Mouse (Mus musculus) T-helper 2 cell (primary cell): Measurements from ENCODE around the gene Adat2.

Source experiments
- in situ Hi-C: fragments of 300-600 bp; cut with MboI, MseI; formaldehyde crosslinking; loops from one replicate; pipeline ENCODE4 v1.15.1; 2025; ENCODE audit warnings: high pct_unique_total_duplicates

Adat2 gene

DNA sequence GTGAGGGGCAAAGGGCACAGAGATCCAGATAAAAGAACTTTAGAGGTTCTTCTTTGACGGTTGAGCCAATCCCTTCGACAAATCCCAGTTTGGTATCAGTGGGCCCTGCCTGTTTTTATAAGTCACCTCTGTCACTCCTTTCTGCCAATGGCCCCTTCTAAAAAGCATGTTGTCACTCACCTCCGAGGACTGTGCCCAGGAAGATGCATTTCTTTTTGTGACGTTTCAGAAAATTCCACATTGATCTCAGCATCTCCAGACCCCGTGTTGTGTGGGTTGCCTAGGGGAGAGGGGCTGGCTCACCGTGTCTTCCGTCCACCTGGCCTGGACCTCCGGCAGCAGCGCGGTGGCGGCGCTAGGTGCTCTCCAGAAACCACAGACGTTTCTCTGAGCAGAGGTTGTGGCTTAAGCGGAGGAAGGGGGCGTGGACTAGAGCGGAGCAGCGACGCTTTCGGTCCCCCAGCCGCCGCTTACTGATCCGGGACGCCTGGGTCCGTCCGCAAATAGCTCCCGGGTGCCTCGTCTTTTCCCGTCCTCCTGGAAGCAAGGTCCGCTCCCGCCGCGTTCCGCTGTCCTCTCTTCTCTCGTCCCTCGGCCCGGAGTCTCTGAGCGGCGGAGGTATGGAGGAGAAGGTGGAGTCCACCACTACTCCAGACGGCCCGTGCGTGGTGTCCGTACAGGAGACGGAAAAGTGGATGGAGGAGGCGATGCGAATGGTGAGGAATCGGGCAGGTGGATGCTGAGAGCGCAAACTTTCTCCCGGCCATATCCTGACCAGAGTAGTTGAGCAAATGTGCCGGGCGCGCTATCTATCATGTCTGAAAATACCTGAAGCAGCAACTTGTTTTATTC lies at the start of gene Adat2, which contains the start of gene Pex3:
Gene Adat2 (plus strand): TSS at position 249 of the 852 bp plus-strand sequence.
Gene Pex3 (minus strand): TSS at position 497 of the 852 bp plus-strand sequence.
- in situ Hi-C loops = loop anchor here (25.0 kb wide), 1 partner anchor 384 kb away; no protein-coding TSS in a partner anchor

DNA sequence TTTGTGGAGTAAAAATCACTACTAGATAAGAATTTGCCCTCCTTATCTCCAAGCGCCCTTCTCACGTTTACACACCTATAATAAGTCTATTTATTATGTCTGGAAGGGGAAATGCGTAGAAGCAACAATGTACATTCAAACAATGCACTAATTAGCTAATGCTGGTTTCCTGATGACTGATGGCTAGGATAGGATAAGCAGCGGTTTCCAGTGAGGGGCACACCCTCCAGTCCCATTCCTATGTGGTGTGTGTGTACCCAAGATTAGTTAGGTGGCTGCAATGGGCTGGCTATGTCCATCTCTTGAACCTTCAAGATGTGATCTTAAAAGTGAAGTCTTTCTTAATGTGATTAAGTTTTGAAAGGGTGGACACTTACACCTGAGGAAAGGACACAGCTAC lies 30.8 kb upstream of the Adat2 start:
- in situ Hi-C loops = no loop called here

DNA sequence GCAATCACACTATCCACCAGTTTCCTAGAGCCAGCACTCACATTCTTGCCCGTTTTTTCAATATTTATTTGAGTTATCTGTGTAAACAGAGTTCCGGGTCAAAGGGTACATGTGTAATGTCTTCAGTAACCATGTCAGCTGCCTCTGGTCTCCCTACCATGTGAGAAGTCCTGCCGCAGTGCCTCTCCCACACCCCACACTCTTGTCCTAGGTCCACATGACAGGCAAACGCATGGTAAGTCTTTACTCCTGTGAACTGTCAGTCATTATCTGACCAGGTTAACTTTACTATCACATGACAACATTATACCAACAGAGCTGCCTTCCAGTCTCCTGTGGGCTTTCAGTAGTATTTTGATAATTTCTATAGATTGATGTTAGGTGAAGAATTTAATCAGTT lies 24.5 kb upstream of the Adat2 start:
- in situ Hi-C loops = no loop called here

DNA sequence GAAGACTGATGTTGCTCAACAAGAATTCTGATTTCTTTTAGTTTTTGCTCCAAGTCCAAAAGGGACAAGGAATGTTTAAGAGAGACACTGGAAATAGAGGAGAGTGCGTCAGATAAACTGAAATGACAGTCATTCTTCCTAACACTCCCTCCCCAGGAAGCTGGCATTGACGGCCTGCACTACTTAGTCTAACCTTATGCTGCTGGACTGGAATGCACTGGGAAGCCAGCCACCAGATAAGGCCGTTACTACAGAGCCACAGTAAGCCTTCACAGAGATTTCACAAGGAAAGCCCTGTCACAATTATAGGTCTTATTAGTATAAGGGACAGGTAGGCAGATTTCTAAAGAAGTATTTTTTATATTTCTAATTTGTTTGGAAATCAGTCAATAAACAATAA lies 17.9 kb upstream of the Adat2 start:
- in situ Hi-C loops = no loop called here

DNA sequence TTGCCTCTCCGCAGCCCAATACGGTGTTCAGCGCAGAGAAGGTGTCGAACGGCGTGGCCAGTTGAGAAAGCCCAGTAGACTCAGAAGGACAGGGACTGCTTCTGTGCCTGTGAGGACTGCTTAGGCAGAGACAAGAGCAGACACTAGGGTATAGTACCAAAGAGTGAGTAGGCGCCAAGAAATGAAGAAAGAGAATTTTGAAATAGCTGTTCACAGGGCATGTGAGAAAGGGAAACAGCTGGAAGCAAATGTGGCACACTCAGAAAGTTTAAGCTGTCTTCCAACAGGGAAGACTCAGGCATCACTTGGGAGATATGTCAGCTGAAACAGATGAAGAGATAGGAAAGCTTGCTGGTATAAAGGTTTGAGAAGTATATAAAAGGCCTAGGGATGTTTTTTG lies 16.0 kb upstream of the Adat2 start:
- in situ Hi-C loops = no loop called here

DNA sequence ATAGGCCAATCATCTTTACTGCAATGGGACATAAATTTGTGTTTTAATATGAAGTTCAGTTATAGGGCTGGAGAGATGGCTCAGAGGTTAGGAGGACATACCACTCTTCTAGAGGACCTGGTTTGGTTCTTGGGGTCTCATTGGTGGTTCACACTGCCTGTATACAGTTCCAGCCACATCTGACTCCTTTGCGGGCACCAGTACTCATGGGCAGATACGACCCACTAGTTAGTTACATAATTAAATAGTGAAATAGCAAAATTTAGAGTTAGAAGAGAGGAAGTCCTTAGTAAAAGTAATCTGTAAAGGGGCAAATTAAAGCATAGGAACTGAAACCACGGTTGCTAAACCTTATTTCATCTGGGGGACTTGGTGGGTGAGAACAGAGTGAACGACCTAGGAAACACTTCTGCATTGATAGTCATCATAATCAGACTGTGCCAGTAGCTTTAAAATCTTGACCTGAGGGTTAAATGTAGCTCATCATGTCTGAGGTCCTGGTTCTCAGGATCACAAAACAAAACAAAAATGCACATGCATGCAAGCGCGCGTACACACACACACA lies 12.8 kb upstream of the Adat2 start:
- in situ Hi-C loops = no loop called here

DNA sequence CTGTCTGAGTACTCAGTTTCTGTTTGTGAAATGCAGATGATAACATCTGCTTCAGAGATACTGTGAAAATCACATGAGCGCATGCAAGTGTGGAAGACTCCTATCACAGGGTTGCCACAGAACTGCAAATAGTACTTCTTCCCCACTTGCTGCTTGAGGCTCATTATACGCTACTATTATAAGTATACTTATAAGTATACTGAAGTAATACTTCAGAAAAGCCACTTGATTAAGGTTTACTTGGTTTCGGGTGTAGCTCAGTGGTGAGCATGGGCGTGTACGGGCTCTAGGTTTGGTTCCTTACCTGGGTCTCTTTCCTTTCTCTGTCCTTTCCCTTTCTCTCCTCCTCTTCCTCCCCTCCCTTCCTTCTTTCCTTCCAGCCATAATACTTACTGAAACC lies 11.0 kb upstream of the Adat2 start:
- in situ Hi-C loops = no loop called here

DNA sequence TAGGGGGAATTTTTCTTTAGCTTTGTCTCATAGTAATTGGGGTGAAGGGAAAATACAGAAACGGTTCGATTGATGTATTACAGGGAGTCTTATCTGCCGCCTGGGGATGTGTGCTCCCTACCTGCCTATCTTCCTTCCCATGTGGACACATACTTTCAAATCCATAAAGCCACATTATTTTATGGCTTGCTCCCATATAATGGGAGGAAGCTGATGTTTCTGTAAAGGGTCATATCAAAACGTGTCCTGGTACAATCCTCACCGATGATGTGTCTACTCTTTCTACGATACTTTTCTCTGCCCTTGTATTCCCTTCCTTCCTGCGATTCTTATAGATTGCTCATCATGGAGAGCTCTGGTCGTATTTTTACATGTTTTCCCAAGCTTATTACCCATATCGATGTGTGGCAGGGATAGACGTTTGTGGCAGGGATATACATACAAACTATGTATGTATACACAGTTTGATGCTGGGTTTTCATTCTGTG lies 848 bp downstream of the Adat2 start:
- in situ Hi-C loops = loop anchor here (25.0 kb wide), 1 partner anchor 384 kb away; no protein-coding TSS in a partner anchor

DNA sequence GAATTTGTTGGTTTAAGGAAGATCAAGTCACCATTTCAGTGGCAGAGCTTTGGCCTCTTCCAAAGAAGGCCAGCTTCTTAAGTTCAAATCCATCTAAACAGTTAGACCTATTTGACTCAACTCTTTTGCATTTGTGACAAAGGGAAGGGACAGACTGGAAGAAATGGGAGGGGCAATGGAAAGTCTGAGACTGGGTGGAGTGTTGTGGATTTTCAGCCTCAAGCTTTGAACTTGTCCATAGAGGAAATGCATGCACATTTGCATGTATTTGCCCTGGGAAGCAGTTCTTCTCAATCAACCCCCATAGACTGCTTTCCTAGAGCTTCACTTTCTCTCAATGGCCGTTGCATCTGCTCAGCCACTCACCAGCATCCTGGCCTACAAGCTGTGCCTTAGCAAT lies 1.6 kb downstream of the Adat2 start:
- in situ Hi-C loops = loop anchor here (25.0 kb wide), 1 partner anchor 383 kb away; no protein-coding TSS in a partner anchor

DNA sequence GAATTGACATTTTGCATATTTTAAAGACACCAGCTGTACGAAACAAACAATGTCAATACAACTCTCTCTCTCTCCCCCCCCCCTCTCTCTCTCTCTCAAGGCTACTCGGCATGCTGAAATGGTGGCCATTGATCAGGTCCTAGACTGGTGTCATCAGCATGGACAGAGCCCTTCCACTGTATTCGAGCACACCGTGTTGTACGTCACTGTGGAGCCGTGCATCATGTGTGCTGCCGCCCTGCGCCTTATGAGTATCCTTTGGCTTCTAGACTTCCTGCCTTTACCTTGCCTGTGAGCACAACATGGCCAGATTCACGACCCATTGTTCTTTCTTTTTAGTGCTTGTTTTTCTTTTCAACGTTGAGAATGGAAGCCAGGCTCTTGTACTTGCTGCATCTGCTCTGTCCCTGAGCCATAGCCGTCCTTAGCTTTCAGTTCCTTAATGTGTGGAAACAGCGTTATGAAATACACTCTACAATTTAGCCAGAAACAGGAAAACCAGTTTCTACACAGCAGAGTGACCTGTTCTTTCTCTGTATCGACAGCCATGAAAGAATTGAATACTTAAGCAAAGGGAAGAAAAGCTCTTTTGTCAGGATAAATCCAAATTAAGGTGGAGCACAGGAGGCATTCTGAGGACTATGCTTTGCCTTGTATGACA lies 7.5 kb downstream of the Adat2 start:
- in situ Hi-C loops = loop anchor here (10.0 to 25.0 kb wide), 3 partner anchors 377 to 765 kb away; no protein-coding TSS in a partner anchor

DNA sequence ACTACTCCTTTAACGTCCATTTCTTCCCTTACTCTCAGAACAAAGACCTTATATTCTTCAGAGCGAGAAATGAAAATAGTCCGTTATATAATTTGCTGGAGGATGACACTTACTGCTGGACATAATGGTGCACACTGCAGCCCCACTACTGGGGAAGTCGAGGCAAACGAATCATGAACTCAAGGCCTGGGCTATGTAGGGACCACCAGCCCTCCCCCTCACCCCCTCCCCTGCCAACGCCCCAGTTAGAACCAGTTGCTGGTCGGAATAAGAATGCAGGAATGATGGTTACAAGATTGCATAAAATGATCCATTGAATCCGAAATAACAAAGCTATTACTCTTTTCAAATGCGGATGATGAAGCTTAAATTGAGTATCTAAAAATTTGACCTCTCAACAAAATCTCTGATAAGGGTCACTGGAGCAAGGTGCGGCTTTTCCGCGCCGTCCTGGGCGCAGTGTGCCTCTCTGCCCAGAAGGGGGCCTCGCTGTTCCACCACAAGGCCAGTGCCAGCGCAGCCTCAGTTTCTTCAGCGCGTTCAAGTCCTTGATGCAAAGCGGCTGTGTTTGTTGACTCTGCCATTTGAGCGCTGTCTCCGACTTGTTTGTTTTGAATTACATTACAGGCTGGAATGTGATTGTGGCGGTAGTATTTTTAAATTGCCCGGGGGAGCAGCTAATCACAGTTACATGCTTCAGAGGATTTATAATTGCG lies 11.8 kb downstream of the Adat2 start:
- in situ Hi-C loops = loop anchor here (10.0 to 25.0 kb wide), 3 partner anchors 373 to 760 kb away; no protein-coding TSS in a partner anchor

DNA sequence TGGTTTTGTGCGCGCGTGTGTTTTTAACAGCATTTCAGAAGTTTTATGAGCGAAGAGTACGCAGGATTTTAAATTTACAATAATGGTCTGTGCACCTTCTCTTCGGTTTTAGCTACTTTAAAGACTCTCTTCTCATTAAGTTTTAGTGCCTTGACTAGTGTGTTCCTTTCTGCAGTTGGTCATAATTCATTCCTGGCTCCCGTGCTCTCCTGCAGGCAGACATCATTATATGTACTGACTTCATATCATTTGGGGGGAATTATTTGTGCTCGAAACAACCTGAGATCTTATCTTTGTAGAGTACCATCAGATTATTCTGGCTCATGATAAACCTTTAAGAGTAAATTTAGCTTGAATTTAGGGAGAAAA lies 12.4 kb downstream of the Adat2 start:
- in situ Hi-C loops = loop anchor here (10.0 to 25.0 kb wide), 3 partner anchors 372 to 760 kb away; no protein-coding TSS in a partner anchor

DNA sequence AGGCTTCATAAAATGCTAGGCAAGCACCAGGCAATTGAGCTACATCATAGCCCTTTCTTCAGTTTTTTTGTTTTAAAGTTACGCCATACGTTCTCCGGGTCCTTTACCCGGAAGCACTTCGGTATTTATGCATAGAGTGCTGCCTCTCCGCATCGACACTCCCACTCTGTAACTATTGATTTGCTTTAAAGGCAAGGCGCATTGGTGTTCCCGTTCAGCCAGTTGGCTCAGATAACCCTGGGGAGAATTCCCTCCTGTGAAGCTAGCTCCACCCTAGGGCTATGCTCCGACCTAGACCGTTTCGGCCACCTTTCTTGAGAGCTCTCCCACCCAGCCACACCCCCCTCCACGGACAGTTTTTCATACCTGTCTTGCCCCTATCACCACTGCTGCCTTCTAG lies 13.7 kb downstream of the Adat2 start:
- in situ Hi-C loops = loop anchor here (10.0 to 25.0 kb wide), 3 partner anchors 371 to 758 kb away; no protein-coding TSS in a partner anchor

DNA sequence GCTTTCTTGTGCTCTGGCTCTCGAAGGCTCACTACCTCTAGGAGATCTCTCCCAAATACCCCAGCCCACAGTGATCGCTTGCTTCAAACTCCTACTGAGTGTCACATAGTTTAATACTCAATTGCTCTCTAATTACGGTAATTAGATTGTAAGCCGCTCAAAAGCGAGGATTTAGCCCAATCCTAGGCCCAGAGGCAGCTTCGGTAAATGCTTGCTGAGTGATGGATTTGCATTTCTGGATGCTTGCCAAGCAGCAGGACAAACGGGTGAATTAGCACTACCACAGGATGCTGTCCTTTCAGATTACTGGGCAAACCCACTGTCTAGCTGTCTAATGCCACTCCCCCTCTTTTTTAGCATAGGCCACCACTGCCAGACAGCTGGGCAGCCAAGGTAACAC lies 17.1 kb downstream of the Adat2 start:
- in situ Hi-C loops = loop anchor here (10.0 to 25.0 kb wide), 3 partner anchors 367 to 755 kb away; no protein-coding TSS in a partner anchor

DNA sequence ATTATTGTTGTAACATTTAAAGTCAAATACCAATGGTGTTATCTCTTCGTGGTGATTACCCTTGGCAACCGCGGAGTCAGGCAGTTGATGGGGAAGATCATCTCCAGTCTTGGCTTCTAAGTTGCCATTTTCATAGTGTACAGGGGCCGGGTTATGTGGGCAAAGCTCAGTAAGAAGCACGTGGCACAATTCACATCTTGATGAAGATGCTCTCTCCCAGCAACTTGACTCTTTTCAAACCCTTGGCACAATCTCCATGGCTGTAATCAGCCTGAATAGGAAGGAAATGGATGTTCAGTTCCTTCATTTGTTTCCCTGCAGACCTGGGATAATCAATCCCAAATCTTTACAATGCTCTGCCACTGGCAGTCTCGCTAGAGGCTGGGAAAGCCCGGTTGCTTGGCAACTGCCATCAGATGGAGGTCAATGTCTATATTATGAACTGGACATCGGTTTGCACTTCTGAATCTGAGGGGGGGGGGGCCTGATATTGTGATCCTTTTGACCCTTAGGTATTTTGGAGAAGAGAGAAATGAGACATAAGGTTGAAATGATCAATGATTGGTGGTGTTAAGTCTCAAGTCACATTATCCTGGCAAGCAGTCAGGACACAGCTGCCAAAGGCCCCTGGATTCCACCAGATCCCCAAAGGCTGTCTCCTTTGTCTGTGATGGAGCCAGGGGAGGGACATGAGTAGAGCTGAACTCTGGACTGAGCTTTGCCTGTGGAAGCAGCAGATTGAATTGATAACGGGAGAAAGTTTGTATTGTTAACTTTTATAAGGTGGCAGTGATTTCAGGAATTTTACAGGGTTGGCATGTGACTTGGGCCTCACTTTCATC lies 18.2 kb downstream of the Adat2 start:
- in situ Hi-C loops = loop anchor here (25.0 kb wide), 1 partner anchor 366 kb away; no protein-coding TSS in a partner anchor

DNA sequence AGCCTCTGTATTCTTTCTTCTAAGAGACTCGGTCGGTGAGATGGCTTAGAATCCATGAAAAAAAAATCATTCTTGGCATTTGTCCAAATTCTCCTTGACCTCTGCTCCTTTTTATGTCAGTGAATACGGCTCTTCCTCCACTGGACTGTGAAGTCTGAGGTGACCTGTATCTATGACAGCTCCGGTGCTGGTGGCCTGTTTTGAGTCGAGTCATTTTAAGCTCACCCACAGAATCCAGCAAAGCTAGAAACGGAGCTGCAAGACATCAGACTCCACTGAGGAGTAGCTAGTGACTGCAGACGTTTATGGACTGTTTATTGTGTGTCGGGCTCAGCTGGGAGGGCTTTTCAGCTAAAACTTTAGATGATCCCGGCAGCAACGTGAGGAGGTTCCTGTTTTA lies 19.3 kb downstream of the Adat2 start:
- in situ Hi-C loops = loop anchor here (25.0 kb wide), 1 partner anchor 365 kb away; no protein-coding TSS in a partner anchor

DNA sequence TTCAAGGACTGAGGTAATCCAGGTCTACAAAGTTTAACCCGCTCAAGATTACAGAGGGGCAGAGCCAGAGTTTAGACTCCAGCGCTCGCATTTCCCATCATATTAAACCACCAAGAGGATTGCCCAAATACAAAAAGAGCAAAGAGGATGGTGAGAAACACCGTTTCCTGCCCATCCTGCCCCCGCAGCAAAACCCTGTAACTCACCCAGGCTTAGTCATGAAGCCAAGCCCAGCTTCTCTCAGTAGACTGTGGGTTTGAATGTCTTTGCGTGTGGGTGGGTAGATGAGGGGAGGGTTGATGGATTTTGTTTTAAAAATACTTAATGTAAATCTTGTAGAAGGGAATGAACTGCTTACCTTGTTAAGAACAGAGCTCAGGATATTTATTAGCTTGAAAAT lies 19.7 kb downstream of the Adat2 start:
- in situ Hi-C loops = loop anchor here (25.0 kb wide), 1 partner anchor 365 kb away; no protein-coding TSS in a partner anchor

DNA sequence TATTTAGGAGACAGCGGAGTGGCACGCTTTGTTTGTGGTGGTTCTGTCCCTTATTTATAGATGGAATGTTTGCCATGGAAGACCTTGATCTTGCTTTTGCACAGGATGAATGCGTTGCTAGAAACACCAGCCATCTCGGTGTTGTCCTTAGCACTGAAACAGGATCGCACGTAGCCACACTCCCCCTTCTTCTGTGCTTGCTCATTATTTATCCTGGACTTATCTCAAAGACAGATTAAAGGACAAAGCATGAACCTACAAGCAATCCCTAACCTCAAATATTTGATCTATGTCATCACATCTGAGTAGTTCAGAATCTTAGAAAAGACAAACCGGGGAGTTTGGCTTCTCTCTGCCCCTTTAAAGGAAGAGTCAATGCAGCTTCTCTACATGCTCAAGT lies 24.4 kb downstream of the Adat2 start:
- in situ Hi-C loops = no loop called here

DNA sequence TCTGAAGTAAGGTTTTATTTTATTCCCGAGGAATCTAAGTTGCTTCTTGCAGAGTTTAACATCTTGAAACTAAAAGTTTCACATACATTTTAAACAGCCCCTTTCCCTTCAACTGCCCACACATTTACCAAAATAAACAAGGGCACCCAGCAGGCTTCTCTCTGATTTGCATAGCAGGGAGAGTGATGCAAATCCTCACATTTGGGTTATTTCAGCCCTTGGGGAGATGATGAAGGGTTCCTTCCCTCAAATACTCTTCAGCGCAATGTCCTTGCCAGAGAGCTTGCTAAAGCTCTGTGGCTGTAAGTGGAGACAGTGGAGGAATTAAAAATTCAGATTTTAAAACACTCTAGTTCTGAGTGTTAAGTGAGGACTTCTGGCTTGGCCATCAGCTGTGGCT lies 35.2 kb downstream of the Adat2 start:
- in situ Hi-C loops = no loop called here

DNA sequence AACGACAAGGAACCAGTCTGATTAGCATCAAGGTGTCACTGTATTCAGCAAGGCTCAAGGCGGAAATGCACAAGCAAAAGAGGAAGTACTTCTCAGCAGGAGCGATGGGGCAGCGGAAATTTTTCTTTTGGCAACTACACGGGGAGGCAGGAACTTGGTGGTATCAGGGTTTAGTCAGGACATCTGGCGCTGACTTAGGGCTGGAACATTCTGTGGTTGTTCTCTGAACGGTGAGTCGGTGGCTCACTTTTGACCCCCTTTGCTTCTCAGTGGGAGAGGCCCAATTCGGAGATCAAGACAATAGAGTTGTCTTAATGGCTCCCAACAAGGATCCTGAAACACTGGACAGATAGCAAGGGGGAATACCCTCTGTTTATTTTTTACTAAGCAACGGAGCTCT lies 39.5 kb downstream of the Adat2 start:
- in situ Hi-C loops = no loop called here
